Mouse (Mus musculus): Measurements from ENCODE around the gene Rag1. TPM values are rescaled to one million over a fixed set of nuclear protein-coding genes. Genes with fewer than 3 reads are reported as not detected.

Rag1 gene
- polyA plus RNA-seq, 1 experiment = 0.06 TPM

GRCm38 (mm10) chr2:101639840-101640350 is 9.4 kb downstream of the Rag1 start:
- Histone ChIP-seq H3K27ac (ENCODE audit: insufficient read depth, low read length) (no peak overlapping the region), H3K27me3 (ENCODE audit: control insufficient read depth, insufficient read depth, low read length) (no peaks in the 10 kb centered on the region), H3K36me3 (ENCODE audit: control insufficient read depth, insufficient read depth, low read length) (no peaks in the 10 kb centered on the region), H3K4me1 (ENCODE audit: control insufficient read depth, insufficient read depth, insufficient read length) (peaks cover 3% of the 10 kb centered on the region; the same call in 1 of the 2 replicates), H3K4me3 (ENCODE audit: extremely low read depth, insufficient read depth, insufficient read length) (no peak overlapping the region)
- WGBS = 92% methylated on average over 3 of the region's 3 CpGs
- TF ChIP-seq CTCF (IDR thresholded peaks at IDR 0.05; ENCODE audit: extremely low read depth, insufficient read depth, insufficient read length, insufficient replicate concordance) (no peak), POLR2A (IDR thresholded peaks at IDR 0.05; ENCODE audit: low read depth, low read length) (no peak)
- DNase-seq (ENCODE audit: low read depth in 1 of 2, low spot score in 2 of 2) = no peak

GRCm38 (mm10) chr2:101638979-101639839 is 10.1 kb downstream of the Rag1 start:
- DNase-seq (ENCODE audit: low read depth in 1 of 2, low spot score in 2 of 2) = no peak
- H3K4me3 ChIP-seq (ENCODE audit: extremely low read depth, insufficient read depth, insufficient read length) = no peak overlapping the region
- no peaks in the 10 kb centered on the region for H3K27me3 ChIP-seq (ENCODE audit: control insufficient read depth, insufficient read depth, low read length)
- TF ChIP-seq POLR2A (IDR thresholded peaks at IDR 0.05; ENCODE audit: low read depth, low read length) (no peak), CTCF (IDR thresholded peaks at IDR 0.05; ENCODE audit: extremely low read depth, insufficient read depth, insufficient read length, insufficient replicate concordance) (no peak)
- H3K27ac ChIP-seq (ENCODE audit: insufficient read depth, low read length) = no peak overlapping the region
- peaks cover 3% of the 10 kb centered on the region; the same call in 1 of the 2 replicates for H3K4me1 ChIP-seq (ENCODE audit: control insufficient read depth, insufficient read depth, insufficient read length)
- 88% methylated on average over 7 of the region's 7 CpGs for whole genome bisulfite sequencing
- H3K36me3 ChIP-seq (ENCODE audit: control insufficient read depth, insufficient read depth, low read length) = no peaks in the 10 kb centered on the region

GRCm38 (mm10) chr2:101628297-101629236 is 20.7 kb downstream of the Rag1 start:
- DNase-seq (ENCODE audit: low read depth in 1 of 2, low spot score in 2 of 2) = peak; percentile 38 to 45
- H3K4me1 ChIP-seq (ENCODE audit: control insufficient read depth, insufficient read depth, insufficient read length) = peaks cover 7% of the 10 kb centered on the region; the same call in 1 of the 2 replicates
- peaks cover 2% of the 10 kb centered on the region; the same call in 1 of the 2 replicates for H3K27me3 ChIP-seq (ENCODE audit: control insufficient read depth, insufficient read depth, low read length)
- TF ChIP-seq POLR2A (IDR thresholded peaks at IDR 0.05; ENCODE audit: low read depth, low read length) (no peak), CTCF (IDR thresholded peaks at IDR 0.05; ENCODE audit: extremely low read depth, insufficient read depth, insufficient read length, insufficient replicate concordance) (no peak)
- peak overlapping the region; percentile 48; the same call in 1 of the 2 replicates for H3K27ac ChIP-seq (ENCODE audit: insufficient read depth, low read length)
- no peaks in the 10 kb centered on the region for H3K36me3 ChIP-seq (ENCODE audit: control insufficient read depth, insufficient read depth, low read length)
- H3K4me3 ChIP-seq (ENCODE audit: extremely low read depth, insufficient read depth, insufficient read length) = peak overlapping the region; percentile 69
- 26% methylated on average over 31 of the region's 31 CpGs for WGBS

- H3K36me3 ChIP-seq (ENCODE audit: control insufficient read depth, insufficient read depth, low read length) = no peaks in the 10 kb centered on the region
- H3K27me3 ChIP-seq (ENCODE audit: control insufficient read depth, insufficient read depth, low read length) = peaks cover 2% of the 10 kb centered on the region; the same call in 1 of the 2 replicates
- H3K27ac ChIP-seq (ENCODE audit: insufficient read depth, low read length) = no peak overlapping the region
- no peak for TF ChIP-seq CTCF (IDR thresholded peaks at IDR 0.05; ENCODE audit: extremely low read depth, insufficient read depth, insufficient read length, insufficient replicate concordance)
- TF ChIP-seq POLR2A (IDR thresholded peaks at IDR 0.05; ENCODE audit: low read depth, low read length) = no peak
- no peak for DNase-seq (ENCODE audit: low read depth in 1 of 2, low spot score in 2 of 2)
- H3K4me3 ChIP-seq (ENCODE audit: extremely low read depth, insufficient read depth, insufficient read length) = no peak overlapping the region
- H3K4me1 ChIP-seq (ENCODE audit: control insufficient read depth, insufficient read depth, insufficient read length) = peaks cover 7% of the 10 kb centered on the region; the same call in 1 of the 2 replicates
These were observed 22.1 kb downstream of the Rag1 start for GRCm38 (mm10) chr2:101627227-101627626.

GRCm38 (mm10) chr2:101624526-101624925 is 24.8 kb downstream of the Rag1 start, which contains the start of gene Rag2:
Gene Rag2 (plus strand): TSS chr2:101624718.
- H3K36me3 ChIP-seq (ENCODE audit: control insufficient read depth, insufficient read depth, low read length) = no peaks in the 10 kb centered on the region
- no peak within 1 kb of the TSS for H3K27ac ChIP-seq (ENCODE audit: insufficient read depth, low read length)
- no peak within 1 kb of the TSS for H3K4me3 ChIP-seq (ENCODE audit: extremely low read depth, insufficient read depth, insufficient read length)
- 17% methylated on average over 4 of the region's 4 CpGs for WGBS
- H3K4me1 ChIP-seq (ENCODE audit: control insufficient read depth, insufficient read depth, insufficient read length) = peaks cover 12% of the 10 kb centered on the region; the same call in 1 of the 2 replicates
- no peak for DNase-seq (ENCODE audit: low read depth in 1 of 2, low spot score in 2 of 2)
- TF ChIP-seq CTCF (IDR thresholded peaks at IDR 0.05; ENCODE audit: extremely low read depth, insufficient read depth, insufficient read length, insufficient replicate concordance) (no peak), POLR2A (IDR thresholded peaks at IDR 0.05; ENCODE audit: low read depth, low read length) (no peak)
- peaks cover 3% of the 10 kb centered on the region for H3K27me3 ChIP-seq (ENCODE audit: control insufficient read depth, insufficient read depth, low read length)

- TF ChIP-seq CTCF (IDR thresholded peaks at IDR 0.05; ENCODE audit: extremely low read depth, insufficient read depth, insufficient read length, insufficient replicate concordance) (no peak), POLR2A (IDR thresholded peaks at IDR 0.05; ENCODE audit: low read depth, low read length) (no peak)
- DNase-seq (ENCODE audit: low read depth in 1 of 2, low spot score in 2 of 2) = no peak
- Histone ChIP-seq H3K27ac (ENCODE audit: insufficient read depth, low read length) (no peak overlapping the region), H3K36me3 (ENCODE audit: control insufficient read depth, insufficient read depth, low read length) (no peaks in the 10 kb centered on the region), H3K27me3 (ENCODE audit: control insufficient read depth, insufficient read depth, low read length) (peaks cover 3% of the 10 kb centered on the region), H3K4me1 (ENCODE audit: control insufficient read depth, insufficient read depth, insufficient read length) (peaks cover 12% of the 10 kb centered on the region; the same call in 1 of the 2 replicates), H3K4me3 (ENCODE audit: extremely low read depth, insufficient read depth, insufficient read length) (no peak overlapping the region)
- 44% methylated on average over 2 of the region's 2 CpGs for WGBS
These were observed 25.3 kb downstream of the Rag1 start for GRCm38 (mm10) chr2:101624011-101624410.

Data from spleen, adult 2 months (tissue).